Mouse (Mus musculus): Measurements from ENCODE around the gene Oas3. TPM values are rescaled to one million over a fixed set of nuclear protein-coding genes. Genes with fewer than 3 reads are reported as not detected.

Oas3 gene
- polyA plus RNA-seq, 1 experiment = not detected

- no peaks in the 10 kb centered on the region for H3K79me2 ChIP-seq (ENCODE audit: control insufficient read depth, insufficient read depth)
- peaks cover 7% of the 10 kb centered on the region for H3K27me3 ChIP-seq (ENCODE audit: control insufficient read depth, insufficient read depth, insufficient read length)
- no peak overlapping the region for H3ac ChIP-seq (ENCODE audit: control insufficient read depth, insufficient read length, low read depth)
- H3K4me3 ChIP-seq (ENCODE audit: insufficient read depth, poor library complexity, severe bottlenecking) = no peak overlapping the region
- H3K79me3 ChIP-seq (ENCODE audit: low read depth) = no peaks in the 10 kb centered on the region
- TF ChIP-seq MYOD1 (IDR thresholded peaks at IDR 0.05; ENCODE audit: control insufficient read depth, insufficient read length, low read depth) (no peak), MAX (IDR thresholded peaks at IDR 0.05) (peak; percentile 9), FOSL1 (IDR thresholded peaks at IDR 0.05; ENCODE audit: insufficient read depth, low read length, poor library complexity, severe bottlenecking) (peak; percentile 10)
- H3K36me3 ChIP-seq (ENCODE audit: control insufficient read depth, insufficient read depth) = no peaks in the 10 kb centered on the region
Observed at GRCm38 (mm10) chr5:120775287-120775985, 2.0 kb downstream of the Oas3 start.

GRCm38 (mm10) chr5:120769396-120769795 is 8.1 kb downstream of the Oas3 start:
- Histone ChIP-seq H3ac (ENCODE audit: control insufficient read depth, insufficient read length, low read depth) (no peak overlapping the region), H3K79me3 (ENCODE audit: low read depth) (no peaks in the 10 kb centered on the region), H3K27me3 (ENCODE audit: control insufficient read depth, insufficient read depth, insufficient read length) (peaks cover 15% of the 10 kb centered on the region), H3K36me3 (ENCODE audit: control insufficient read depth, insufficient read depth) (no peaks in the 10 kb centered on the region), H3K4me3 (ENCODE audit: insufficient read depth, poor library complexity, severe bottlenecking) (no peak overlapping the region), H3K79me2 (ENCODE audit: control insufficient read depth, insufficient read depth) (no peaks in the 10 kb centered on the region)
- TF ChIP-seq MYOG (IDR thresholded peaks at IDR 0.05; ENCODE audit: control insufficient read depth, extremely low read depth, insufficient read length) = no peak
- TF ChIP-seq CEBPB (IDR thresholded peaks at IDR 0.05; ENCODE audit: low read depth) = no peak

GRCm38 (mm10) chr5:120765010-120765409 is 12.5 kb downstream of the Oas3 start:
- Histone ChIP-seq H3K27me3 (ENCODE audit: control insufficient read depth, insufficient read depth, insufficient read length) (peaks cover 31% of the 10 kb centered on the region), H3K79me3 (ENCODE audit: low read depth) (no peaks in the 10 kb centered on the region)

GRCm38 (mm10) chr5:120761901-120762300 is 15.6 kb downstream of the Oas3 start:
- H3K27me3 ChIP-seq (ENCODE audit: control insufficient read depth, insufficient read depth, insufficient read length) = peaks cover 41% of the 10 kb centered on the region
- H3K4me3 ChIP-seq (ENCODE audit: insufficient read depth, poor library complexity, severe bottlenecking) = no peak overlapping the region
- H3K79me3 ChIP-seq (ENCODE audit: low read depth) = no peaks in the 10 kb centered on the region
- no peaks in the 10 kb centered on the region for H3K36me3 ChIP-seq (ENCODE audit: control insufficient read depth, insufficient read depth)
- H3K79me2 ChIP-seq (ENCODE audit: control insufficient read depth, insufficient read depth) = no peaks in the 10 kb centered on the region
- no peak for TF ChIP-seq FOSL1 (IDR thresholded peaks at IDR 0.05; ENCODE audit: insufficient read depth, low read length, poor library complexity, severe bottlenecking)
- no peak for TF ChIP-seq CTCF (IDR thresholded peaks at IDR 0.05; ENCODE audit: control insufficient read depth, insufficient read depth, insufficient read length)
- no peak overlapping the region for H3ac ChIP-seq (ENCODE audit: control insufficient read depth, insufficient read length, low read depth)

More at GRCm38 (mm10) chr5:120765010-120765409, 12.5 kb downstream of the Oas3 start:
- H3K4me3 ChIP-seq (ENCODE audit: insufficient read depth, poor library complexity, severe bottlenecking) = no peak overlapping the region
- H3K79me2 ChIP-seq (ENCODE audit: control insufficient read depth, insufficient read depth) = no peaks in the 10 kb centered on the region
- no peaks in the 10 kb centered on the region for H3K36me3 ChIP-seq (ENCODE audit: control insufficient read depth, insufficient read depth)
- H3ac ChIP-seq (ENCODE audit: control insufficient read depth, insufficient read length, low read depth) = no peak overlapping the region
- TF ChIP-seq FOSL1 (IDR thresholded peaks at IDR 0.05; ENCODE audit: insufficient read depth, low read length, poor library complexity, severe bottlenecking) (no peak), MYOG (IDR thresholded peaks at IDR 0.05; ENCODE audit: control insufficient read depth, extremely low read depth, insufficient read length) (no peak), USF1 (IDR thresholded peaks at IDR 0.05; ENCODE audit: low read depth) (no peak), MAX (IDR thresholded peaks at IDR 0.05) (no peak), CEBPB (IDR thresholded peaks at IDR 0.05; ENCODE audit: low read depth) (no peak), MYOD1 (IDR thresholded peaks at IDR 0.05; ENCODE audit: control insufficient read depth, insufficient read length, low read depth) (no peak), CTCF (IDR thresholded peaks at IDR 0.05; ENCODE audit: control insufficient read depth, insufficient read depth, insufficient read length) (no peak)

- Histone ChIP-seq H3K36me3 (ENCODE audit: control insufficient read depth, insufficient read depth) (no peaks in the 10 kb centered on the region), H3ac (ENCODE audit: control insufficient read depth, insufficient read length, low read depth) (no peak overlapping the region)
- TF ChIP-seq MAX (IDR thresholded peaks at IDR 0.05) = no peak
Observed at GRCm38 (mm10) chr5:120754215-120754614, 23.2 kb downstream of the Oas3 start.

GRCm38 (mm10) chr5:120752786-120753185 is 24.7 kb downstream of the Oas3 start:
- TF ChIP-seq MYOD1 (IDR thresholded peaks at IDR 0.05; ENCODE audit: control insufficient read depth, insufficient read length, low read depth) (no peak), MAX (IDR thresholded peaks at IDR 0.05) (no peak)
- Histone ChIP-seq H3K79me3 (ENCODE audit: low read depth) (no peaks in the 10 kb centered on the region), H3ac (ENCODE audit: control insufficient read depth, insufficient read length, low read depth) (no peak overlapping the region), H3K4me3 (ENCODE audit: insufficient read depth, poor library complexity, severe bottlenecking) (no peak overlapping the region), H3K27me3 (ENCODE audit: control insufficient read depth, insufficient read depth, insufficient read length) (peaks cover 29% of the 10 kb centered on the region), H3K36me3 (ENCODE audit: control insufficient read depth, insufficient read depth) (no peaks in the 10 kb centered on the region), H3K79me2 (ENCODE audit: control insufficient read depth, insufficient read depth) (no peaks in the 10 kb centered on the region)

More at GRCm38 (mm10) chr5:120754215-120754614, 23.2 kb downstream of the Oas3 start:
- Histone ChIP-seq H3K79me3 (ENCODE audit: low read depth) (no peaks in the 10 kb centered on the region), H3K79me2 (ENCODE audit: control insufficient read depth, insufficient read depth) (no peaks in the 10 kb centered on the region), H3K27me3 (ENCODE audit: control insufficient read depth, insufficient read depth, insufficient read length) (peaks cover 37% of the 10 kb centered on the region), H3K4me3 (ENCODE audit: insufficient read depth, poor library complexity, severe bottlenecking) (no peak overlapping the region)

GRCm38 (mm10) chr5:120751206-120751605 is 26.3 kb downstream of the Oas3 start:
- H3K79me2 ChIP-seq (ENCODE audit: control insufficient read depth, insufficient read depth) = no peaks in the 10 kb centered on the region
- no peak for TF ChIP-seq FOSL1 (IDR thresholded peaks at IDR 0.05; ENCODE audit: insufficient read depth, low read length, poor library complexity, severe bottlenecking)
- TF ChIP-seq CEBPB (IDR thresholded peaks at IDR 0.05; ENCODE audit: low read depth) = no peak
- no peak for TF ChIP-seq MAX (IDR thresholded peaks at IDR 0.05)
- TF ChIP-seq CTCF (IDR thresholded peaks at IDR 0.05; ENCODE audit: control insufficient read depth, insufficient read depth, insufficient read length) = no peak
- no peak for TF ChIP-seq MYOG (IDR thresholded peaks at IDR 0.05; ENCODE audit: control insufficient read depth, extremely low read depth, insufficient read length)
- no peak for TF ChIP-seq MYOD1 (IDR thresholded peaks at IDR 0.05; ENCODE audit: control insufficient read depth, insufficient read length, low read depth)
- no peak for TF ChIP-seq USF1 (IDR thresholded peaks at IDR 0.05; ENCODE audit: low read depth)
- no peaks in the 10 kb centered on the region for H3K79me3 ChIP-seq (ENCODE audit: low read depth)
- H3K36me3 ChIP-seq (ENCODE audit: control insufficient read depth, insufficient read depth) = no peaks in the 10 kb centered on the region
- peaks cover 27% of the 10 kb centered on the region for H3K27me3 ChIP-seq (ENCODE audit: control insufficient read depth, insufficient read depth, insufficient read length)
- no peak overlapping the region for H3ac ChIP-seq (ENCODE audit: control insufficient read depth, insufficient read length, low read depth)
- H3K4me3 ChIP-seq (ENCODE audit: insufficient read depth, poor library complexity, severe bottlenecking) = no peak overlapping the region

Measured in C2C12 (cell line).